In genomic region chr5:114809826-114810225, GRCm38 (mm10) we compare ENCODE assay signal across 30 mouse cellular contexts. TPM values are rescaled to one million over a fixed set of nuclear protein-coding genes. Genes with fewer than 3 reads are reported as not detected.
DNase-seq lines count a peak whose midpoint lies in the region; ATAC-seq lines count a peak whose summit lies in the region.
"Had no signal": no experiment of that assay in that cellular context is flagged by ENCODE, and none has a peak within 500 bp of the region (broad histone marks: within the 10 kb centered on the region; RNA-seq: fewer than 3 reads in every experiment).

No protein-coding gene starts in this region.

- H3K27ac ChIP-seq in kidney, embryonic 14.5 days (ENCODE audit: low read depth, low read length), result 0 out of 2 replicates have a peak overlapping the region, but pooled peaks have one; percentile 2
- H3K27ac ChIP-seq in neural tube, embryonic 12.5 days, result no peak overlapping the region
- H3K27ac ChIP-seq in neural tube, embryonic 15.5 days (replicated peaks), result no peak overlapping the region
- H3K27ac ChIP-seq in limb, embryonic 10.5 days, result no peak overlapping the region
- H3K27ac ChIP-seq: embryonic facial prominence, embryonic 15.5 days; forebrain, embryonic 12.5 days; heart, embryonic 13.5 days; hindbrain, embryonic 10.5 days; intestine, embryonic 15.5 days; kidney, postnatal 0 days; liver, embryonic 14.5 days; lung, embryonic 15.5 days had no signal

- peaks cover 7% of the 10 kb centered on the region; the same call in 1 of the 2 replicates for H3K4me1 ChIP-seq in kidney, embryonic 14.5 days (ENCODE audit: control insufficient read depth, insufficient read depth, low read length)
- peaks cover 30% of the 10 kb centered on the region for H3K4me1 ChIP-seq in neural tube, embryonic 12.5 days
- peaks cover 43% of the 10 kb centered on the region for H3K4me1 ChIP-seq in neural tube, embryonic 15.5 days
- peaks cover 55% of the 10 kb centered on the region for H3K4me1 ChIP-seq in limb, embryonic 10.5 days

- no peaks in the 10 kb centered on the region for H3K27me3 ChIP-seq in kidney, embryonic 14.5 days (ENCODE audit: control insufficient read depth, insufficient read depth, low read length)
- no peaks in the 10 kb centered on the region for H3K27me3 ChIP-seq in neural tube, embryonic 12.5 days (replicated peaks)
- no peaks in the 10 kb centered on the region for H3K27me3 ChIP-seq in neural tube, embryonic 15.5 days (replicated peaks)
- H3K27me3 ChIP-seq in limb, embryonic 10.5 days (ENCODE audit: low read depth, poor library complexity, severe bottlenecking), result no peaks in the 10 kb centered on the region
- H3K27me3 ChIP-seq: CH12.LX; embryonic facial prominence, embryonic 15.5 days; forebrain, embryonic 12.5 days; heart, embryonic 13.5 days; intestine, embryonic 15.5 days; limb, embryonic 12.5 days; lung, embryonic 15.5 days had no signal

- peaks cover 42% of the 10 kb centered on the region for H3K36me3 ChIP-seq in kidney, embryonic 14.5 days (ENCODE audit: control insufficient read depth, insufficient read depth, low read length)
- peaks cover 38% of the 10 kb centered on the region for H3K36me3 ChIP-seq in neural tube, embryonic 12.5 days
- H3K36me3 ChIP-seq in neural tube, embryonic 15.5 days, result peaks cover 28% of the 10 kb centered on the region
- peaks cover 70% of the 10 kb centered on the region for H3K36me3 ChIP-seq in limb, embryonic 10.5 days

- H3K4me3 ChIP-seq in kidney, embryonic 14.5 days (ENCODE audit: low read length), result no peak overlapping the region
- H3K4me3 ChIP-seq in neural tube, embryonic 12.5 days, result no peak overlapping the region
- no peak overlapping the region for H3K4me3 ChIP-seq in neural tube, embryonic 15.5 days (replicated peaks)
- no peak overlapping the region for H3K4me3 ChIP-seq in limb, embryonic 10.5 days
- H3K4me3 ChIP-seq: embryonic facial prominence, embryonic 15.5 days; forebrain, embryonic 12.5 days; heart, embryonic 13.5 days; hindbrain, embryonic 10.5 days; intestine, embryonic 15.5 days; limb, embryonic 12.5 days; lung, embryonic 15.5 days had no signal

- no peaks in the 10 kb centered on the region for H3K9me3 ChIP-seq in kidney, embryonic 14.5 days (ENCODE audit: control insufficient read depth, low read length)
- no peaks in the 10 kb centered on the region for H3K9me3 ChIP-seq in neural tube, embryonic 12.5 days
- H3K9me3 ChIP-seq in neural tube, embryonic 15.5 days (replicated peaks), result no peaks in the 10 kb centered on the region
- H3K9me3 ChIP-seq in limb, embryonic 10.5 days (replicated peaks), result no peaks in the 10 kb centered on the region
- H3K9me3 ChIP-seq: embryonic facial prominence, embryonic 15.5 days; forebrain, embryonic 12.5 days; heart, embryonic 13.5 days; hindbrain, embryonic 10.5 days; intestine, embryonic 15.5 days; limb, embryonic 12.5 days; lung, embryonic 15.5 days had no signal

- 93% methylated on average over 5 of the region's 5 CpGs for WGBS in kidney, embryonic 14.5 days
- WGBS in neural tube, embryonic 12.5 days, result 94% methylated on average over 5 of the region's 5 CpGs
- 96% methylated on average over 5 of the region's 5 CpGs for WGBS in neural tube, embryonic 15.5 days
- 93% methylated on average over 5 of the region's 5 CpGs for whole genome bisulfite sequencing in limb, embryonic 10.5 days

- ATAC-seq in cerebellum, adult (ENCODE audit: insufficient number of reproducible peaks, low FRiP score, low TSS enrichment), result no peak
- no peak for ATAC-seq in kidney, embryonic 14.5 days (ENCODE audit: low FRiP score, low TSS enrichment)
- ATAC-seq in neural tube, embryonic 12.5 days (ENCODE audit: low FRiP score, low read depth), result no peak
- no peak for ATAC-seq in neural tube, embryonic 15.5 days (ENCODE audit: low FRiP score)
- ATAC-seq: forebrain, postnatal 0 days; hindbrain, embryonic 16.5 days; intestine, embryonic 15.5 days had no signal

- no peak overlapping the region for H3K4me2 ChIP-seq in kidney, embryonic 14.5 days (replicated peaks; ENCODE audit: low read depth, low read length)
- H3K4me2 ChIP-seq in neural tube, embryonic 12.5 days (replicated peaks), result no peak overlapping the region
- H3K4me2 ChIP-seq in neural tube, embryonic 15.5 days, result no peak overlapping the region
- H3K4me2 ChIP-seq: embryonic facial prominence, embryonic 15.5 days; forebrain, embryonic 12.5 days; heart, embryonic 13.5 days; intestine, embryonic 15.5 days; limb, embryonic 12.5 days; lung, embryonic 15.5 days had no signal

- H3K9ac ChIP-seq in kidney, embryonic 14.5 days (ENCODE audit: low read depth, low read length), result no peak overlapping the region
- H3K9ac ChIP-seq in neural tube, embryonic 12.5 days, result 0 out of 2 replicates have a peak overlapping the region, but pooled peaks have one; percentile 33
- H3K9ac ChIP-seq in neural tube, embryonic 15.5 days (replicated peaks), result no peak overlapping the region
- H3K9ac ChIP-seq: embryonic facial prominence, embryonic 15.5 days; forebrain, embryonic 12.5 days; forebrain, postnatal 0 days; heart, embryonic 13.5 days; intestine, embryonic 15.5 days; limb, embryonic 12.5 days; liver, embryonic 14.5 days; lung, embryonic 15.5 days had no signal

- DNase-seq in cerebellum, adult 11-12 months, result peak; percentile 39
- DNase-seq in kidney, postnatal 25 days, result no peak
- no peak for DNase-seq in limb, embryonic 10.5 days (ENCODE audit: low spot score)
- DNase-seq: adrenal gland, adult 8-10 months; forebrain, postnatal 0 days; heart, postnatal 10 days; kidney, adult 2 months; lung, postnatal 36 days; midbrain, embryonic 14.5 days; right cerebral cortex, adult 18-20 months; spleen, adult 18-20 months had no signal

RNA-seq across cellular contexts. Expression of gene 1500011B03Rik, which starts 13.4 kb away (rescaled TPM):
- 128 and 143 TPM in 2 replicates for polyA plus RNA-seq in kidney, embryonic 14.5 days (2014; fragmentation: Nextera tagmentation; extraction: Ambion mirVana)
- polyA plus RNA-seq in neural tube, embryonic 12.5 days (2016; fragmentation: Nextera tagmentation; extraction: Ambion mirVana), result 190 and 192 TPM in 2 replicates
- polyA plus RNA-seq in neural tube, embryonic 15.5 days (2015; fragmentation: Nextera tagmentation; extraction: Ambion mirVana), result 254 and 302 TPM in 2 replicates
- 92.0 and 92.4 TPM in 2 replicates for polyA plus RNA-seq in limb, embryonic 10.5 days (2016; fragmentation: Nextera tagmentation; extraction: Ambion mirVana)

RNA-seq across cellular contexts. Expression of gene Git2, which starts 34.5 kb away (rescaled TPM):
- 32.8 and 41.7 TPM in 2 replicates for polyA plus RNA-seq in kidney, embryonic 14.5 days (2014; fragmentation: Nextera tagmentation; extraction: Ambion mirVana)
- 53.9 and 57.2 TPM in 2 replicates for polyA plus RNA-seq in neural tube, embryonic 12.5 days (2016; fragmentation: Nextera tagmentation; extraction: Ambion mirVana)
- polyA plus RNA-seq in neural tube, embryonic 15.5 days (2015; fragmentation: Nextera tagmentation; extraction: Ambion mirVana), result 47.7 and 53.4 TPM in 2 replicates
- 36.1 and 44.8 TPM in 2 replicates for polyA plus RNA-seq in limb, embryonic 10.5 days (2016; fragmentation: Nextera tagmentation; extraction: Ambion mirVana)

RNA-seq across cellular contexts. Expression of gene Ankrd13a, which starts 35.3 kb away (rescaled TPM):
- polyA plus RNA-seq in kidney, embryonic 14.5 days (2014; fragmentation: Nextera tagmentation; extraction: Ambion mirVana), result 37.0 and 67.9 TPM in 2 replicates
- polyA plus RNA-seq in neural tube, embryonic 12.5 days (2016; fragmentation: Nextera tagmentation; extraction: Ambion mirVana), result 76.4 and 89.3 TPM in 2 replicates
- polyA plus RNA-seq in neural tube, embryonic 15.5 days (2015; fragmentation: Nextera tagmentation; extraction: Ambion mirVana), result 30.3 and 41.1 TPM in 2 replicates
- polyA plus RNA-seq in limb, embryonic 10.5 days (2016; fragmentation: Nextera tagmentation; extraction: Ambion mirVana), result 43.1 and 44.0 TPM in 2 replicates

RNA-seq across cellular contexts. Expression of gene 4930519G04Rik, which starts 43.6 kb away (rescaled TPM):
- polyA plus RNA-seq in kidney, embryonic 14.5 days (2014; fragmentation: Nextera tagmentation; extraction: Ambion mirVana), result not detected in 2 replicates
- polyA plus RNA-seq in neural tube, embryonic 12.5 days (2016; fragmentation: Nextera tagmentation; extraction: Ambion mirVana), result not detected in 2 replicates
- polyA plus RNA-seq in neural tube, embryonic 15.5 days (2015; fragmentation: Nextera tagmentation; extraction: Ambion mirVana), result not detected in 2 replicates
- polyA plus RNA-seq in limb, embryonic 10.5 days (2016; fragmentation: Nextera tagmentation; extraction: Ambion mirVana), result not detected in 2 replicates
- polyA plus RNA-seq: C2C12; embryonic facial prominence, embryonic 15.5 days; forebrain, embryonic 12.5 days; forebrain, postnatal 0 days; heart, embryonic 13.5 days; hindbrain, embryonic 10.5 days; hindbrain, embryonic 16.5 days; intestine, embryonic 15.5 days; kidney, adult 2 months; kidney, postnatal 0 days; large intestine, adult 2 months; limb, embryonic 12.5 days; liver, embryonic 14.5 days; lung, embryonic 15.5 days; midbrain, embryonic 14.5 days; stomach, embryonic 16.5 days; urinary bladder, adult 2 months had no signal

RNA-seq across cellular contexts. Expression of gene Gm9936, which starts 48.7 kb away (rescaled TPM):
- not detected in 2 replicates for polyA plus RNA-seq in kidney, embryonic 14.5 days (2014; fragmentation: Nextera tagmentation; extraction: Ambion mirVana)
- polyA plus RNA-seq in neural tube, embryonic 12.5 days (2016; fragmentation: Nextera tagmentation; extraction: Ambion mirVana), result 0.45 and 0.71 TPM in 2 replicates
- 2.0 and 2.1 TPM in 2 replicates for polyA plus RNA-seq in neural tube, embryonic 15.5 days (2015; fragmentation: Nextera tagmentation; extraction: Ambion mirVana)
- polyA plus RNA-seq in limb, embryonic 10.5 days (2016; fragmentation: Nextera tagmentation; extraction: Ambion mirVana), result not detected in 2 replicates
- polyA plus RNA-seq: C2C12; heart, embryonic 13.5 days; kidney, adult 2 months; kidney, postnatal 0 days; large intestine, adult 2 months; liver, embryonic 14.5 days; lung, embryonic 15.5 days had no signal
